Mouse (Mus musculus) cortical plate, adult 2 months (tissue): ENCODE data around the gene Casp7. TPM values are rescaled to one million over a fixed set of nuclear protein-coding genes. Genes with fewer than 3 reads are reported as not detected.
A peak's percentile ranks its signal among the peaks of the same experiment; 100 is the strongest.
"Not testable (repeated sequence)": the region's sequence is repeated elsewhere in the genome, so short reads cannot be mapped to it uniquely, and the experiment has no call there.

Source experiments
- H3K27ac ChIP-seq: fragments of 200-500 bp; 2 replicates; pipeline ENCODE4 v1.5.1; 2012; ENCODE audit warnings: low read length, control low read depth, inconsistent platforms; ENCODE audit not compliant: insufficient read depth
- H3K4me1 ChIP-seq: fragments of 200-500 bp; 2 replicates; pipeline ENCODE4 v1.6.1; 2011; ENCODE audit warnings: low read length; ENCODE audit not compliant: control insufficient read depth, insufficient read depth
- H3K4me3 ChIP-seq: fragments of 200-500 bp; 2 replicates; pipeline ENCODE4 v1.5.1; 2011; ENCODE audit warnings: mild to moderate bottlenecking, low read length, control low read depth; ENCODE audit not compliant: insufficient read depth
- CTCF ChIP-seq: fragments of 200-500 bp; IDR thresholded peaks from 2 replicates; pipeline ENCODE4 v1.5.1; 2011; ENCODE audit warnings: mild to moderate bottlenecking, control low read depth, low read length; ENCODE audit not compliant: insufficient read depth; ENCODE audit errors: extremely low read depth
- POLR2A ChIP-seq: fragments of 200-500 bp; IDR thresholded peaks from 2 replicates; pipeline ENCODE4 v1.6.1; 2011; ENCODE audit warnings: mild to moderate bottlenecking, low read length, control low read depth; ENCODE audit not compliant: insufficient read depth; ENCODE audit errors: extremely low read depth
- polyA plus RNA-seq: library from polyadenylated mRNA; depleted of rRNA; stranded (reverse); fragments of >200 nt; gene quantifications from 2 replicates; pipeline ENCODE4 v1.2.3, GENCODE M21; 2012

The Casp7 gene
- polyA plus RNA-seq, 1 experiment = 4.4 TPM

- TF ChIP-seq CTCF (no peak), POLR2A (no peak)
- peak overlapping the region; percentile 65 for H3K4me3 ChIP-seq
- peaks cover 1% of the 10 kb centered on the region for H3K4me1 ChIP-seq
- H3K27ac ChIP-seq = no peak overlapping the region
These were observed 702 bp upstream of the Casp7 start for GRCm38 (mm10) chr19:56396227-56396626.

- H3K27ac ChIP-seq = no peak overlapping the region
- TF ChIP-seq POLR2A (no peak), CTCF (no peak)
- peak overlapping the region; percentile 65 for H3K4me3 ChIP-seq
- H3K4me1 ChIP-seq = peaks cover 1% of the 10 kb centered on the region
These were observed 966 bp downstream of the Casp7 start for GRCm38 (mm10) chr19:56397663-56398527.

- H3K27ac ChIP-seq = no peak overlapping the region
- no peak for TF ChIP-seq CTCF
- TF ChIP-seq POLR2A = no peak
- H3K4me3 ChIP-seq = no peak overlapping the region
- H3K4me1 ChIP-seq = peaks cover 1% of the 10 kb centered on the region
These were observed 1.5 kb downstream of the Casp7 start for GRCm38 (mm10) chr19:56398528-56398795.

GRCm38 (mm10) chr19:56400200-56400599 lies 3.3 kb downstream of the Casp7 start:
- no peak overlapping the region for H3K4me3 ChIP-seq
- peaks cover 1% of the 10 kb centered on the region for H3K4me1 ChIP-seq
- TF ChIP-seq CTCF = no peak
- no peak for TF ChIP-seq POLR2A
- no peak overlapping the region for H3K27ac ChIP-seq

- no peak for TF ChIP-seq POLR2A
- TF ChIP-seq CTCF = no peak
- no peaks in the 10 kb centered on the region; the same call in 1 of the 2 replicates for H3K4me1 ChIP-seq
- no peak overlapping the region for H3K4me3 ChIP-seq
- no peak overlapping the region for H3K27ac ChIP-seq
These were observed 4.9 kb downstream of the Casp7 start for GRCm38 (mm10) chr19:56401864-56402263.

GRCm38 (mm10) chr19:56405824-56406223 lies 8.9 kb downstream of the Casp7 start:
- Histone ChIP-seq H3K27ac (no peak overlapping the region), H3K4me1 (no peaks in the 10 kb centered on the region), H3K4me3 (no peak overlapping the region)
- TF ChIP-seq POLR2A (no peak), CTCF (no peak)

GRCm38 (mm10) chr19:56406581-56406980 lies 9.7 kb downstream of the Casp7 start:
- no peak overlapping the region for H3K27ac ChIP-seq
- TF ChIP-seq CTCF (no peak), POLR2A (no peak)
- H3K4me1 ChIP-seq = no peaks in the 10 kb centered on the region
- no peak overlapping the region for H3K4me3 ChIP-seq

- not testable (repeated sequence) for H3K4me1 ChIP-seq, H3K4me3 ChIP-seq, H3K27ac ChIP-seq
These were observed 13.0 kb downstream of the Casp7 start for GRCm38 (mm10) chr19:56409884-56410283.

- Histone ChIP-seq H3K27ac (no peak overlapping the region), H3K4me3 (no peak overlapping the region), H3K4me1 (no peaks in the 10 kb centered on the region)
- TF ChIP-seq POLR2A (no peak), CTCF (no peak)
These were observed 21.5 kb downstream of the Casp7 start for GRCm38 (mm10) chr19:56418404-56418803.

- H3K4me1 ChIP-seq = 0 out of 2 replicates have a peak, but pooled peaks cover 1% of the 10 kb centered on the region
- TF ChIP-seq POLR2A = no peak
- TF ChIP-seq CTCF = no peak
- H3K4me3 ChIP-seq = no peak overlapping the region
- H3K27ac ChIP-seq = no peak overlapping the region
These were observed 22.5 kb downstream of the Casp7 start for GRCm38 (mm10) chr19:56419452-56419851.
